Mouse (Mus musculus) C2C12 (cell line): ENCODE results near the gene Usp37. TPM values are rescaled to one million over a fixed set of nuclear protein-coding genes. Genes with fewer than 3 reads are reported as not detected.

Experiments
- H3K27me3 ChIP-seq: one replicate; pipeline ENCODE4 v1.6.1; 2011; ENCODE audit not compliant: control insufficient read depth, insufficient read depth, insufficient read length
- H3K36me3 ChIP-seq: one replicate; pipeline ENCODE4 v1.6.1; 2011; ENCODE audit not compliant: control insufficient read depth, insufficient read depth
- H3K4me3 ChIP-seq: one replicate; pipeline ENCODE4 v1.5.1; 2011; ENCODE audit warnings: mild to moderate bottlenecking, control low read depth; ENCODE audit not compliant: poor library complexity, insufficient read depth, severe bottlenecking
- H3K79me2 ChIP-seq: one replicate; pipeline ENCODE4 v1.6.1; 2011; ENCODE audit not compliant: control insufficient read depth, insufficient read depth
- H3K79me3 ChIP-seq: one replicate; pipeline ENCODE4 v1.6.1; 2011; ENCODE audit warnings: low read depth, control low read depth
- H3ac ChIP-seq: one replicate; pipeline ENCODE3; 2011; ENCODE audit warnings: low read depth; ENCODE audit not compliant: control insufficient read depth, insufficient read length
- CEBPB ChIP-seq: IDR thresholded peaks from one replicate; pipeline ENCODE4 v1.6.1; 2011; ENCODE audit warnings: low read depth, mild to moderate bottlenecking, control low read depth, moderate library complexity
- CTCF ChIP-seq: IDR thresholded peaks from one replicate; pipeline ENCODE4 v1.5.1; 2011; ENCODE audit not compliant: control insufficient read depth, insufficient read depth, insufficient read length
- FOSL1 ChIP-seq: IDR thresholded peaks from one replicate; pipeline ENCODE4 v1.8.0; 2011; ENCODE audit warnings: mild to moderate bottlenecking, low read length; ENCODE audit not compliant: poor library complexity, insufficient read depth, severe bottlenecking
- MAX ChIP-seq: IDR thresholded peaks from one replicate; pipeline ENCODE4 v1.6.1; 2011; ENCODE audit warnings: mild to moderate bottlenecking, control low read depth
- MYOD1 ChIP-seq: IDR thresholded peaks from one replicate; pipeline ENCODE4 v1.6.1; 2011; ENCODE audit warnings: low read depth; ENCODE audit not compliant: control insufficient read depth, insufficient read length
- MYOG ChIP-seq: IDR thresholded peaks from one replicate; pipeline ENCODE4 v1.6.1; 2011; ENCODE audit not compliant: control insufficient read depth, insufficient read length; ENCODE audit errors: extremely low read depth
- USF1 ChIP-seq: IDR thresholded peaks from one replicate; pipeline ENCODE4 v1.6.1; 2011; ENCODE audit warnings: low read depth, mild to moderate bottlenecking, control low read depth, moderate library complexity
- polyA plus RNA-seq: library from polyadenylated mRNA; unstranded; fragments of >200 nt; fragmentation: generic; extraction: Trizol; gene quantifications from one replicate; pipeline ENCODE4 v1.2.1, GENCODE M21; 2012; ENCODE audit warnings: missing spikeins

Usp37 gene
- polyA plus RNA-seq, 1 experiment = 4.9 TPM

DNA sequence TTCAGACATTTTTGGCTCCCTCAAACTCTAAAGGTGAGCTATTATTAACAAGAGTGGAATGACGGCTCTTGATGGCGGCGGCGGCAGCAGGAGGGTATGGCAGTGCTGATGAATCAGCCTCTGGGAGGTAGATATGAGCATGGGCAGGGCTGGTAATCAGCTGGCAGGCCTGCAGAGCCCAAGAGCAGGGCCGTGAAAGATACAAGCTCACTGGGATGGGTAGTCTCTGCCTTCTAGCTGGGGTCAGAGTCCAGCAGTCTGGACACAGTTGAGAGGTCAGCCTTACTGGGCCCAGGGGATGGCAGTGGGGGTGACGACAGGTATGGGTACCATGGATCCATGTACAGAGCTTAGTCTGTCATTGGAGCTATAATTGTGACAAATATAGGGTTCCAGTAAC, 110.9 kb downstream of the Usp37 start:
- Histone ChIP-seq H3ac (no peak overlapping the region), H3K27me3 (no peaks in the 10 kb centered on the region), H3K4me3 (no peak overlapping the region), H3K79me3 (no peaks in the 10 kb centered on the region), H3K36me3 (peaks cover 20% of the 10 kb centered on the region), H3K79me2 (no peaks in the 10 kb centered on the region)
- TF ChIP-seq USF1 (no peak), CEBPB (no peak), MYOG (no peak), MYOD1 (no peak), CTCF (no peak), FOSL1 (no peak), MAX (no peak)

- Histone ChIP-seq H3K4me3 (no peak overlapping the region), H3K36me3 (no peaks in the 10 kb centered on the region), H3K79me2 (no peaks in the 10 kb centered on the region), H3K27me3 (no peaks in the 10 kb centered on the region), H3K79me3 (no peaks in the 10 kb centered on the region), H3ac (no peak overlapping the region)
- TF ChIP-seq MYOD1 = no peak
- TF ChIP-seq MAX = no peak
- TF ChIP-seq CTCF = no peak
- no peak for TF ChIP-seq MYOG
- TF ChIP-seq CEBPB = no peak
- TF ChIP-seq USF1 = no peak
- TF ChIP-seq FOSL1 = no peak
These were observed 118.2 kb downstream of the Usp37 start for GRCm38 (mm10) chr1:74425845-74426244.

DNA sequence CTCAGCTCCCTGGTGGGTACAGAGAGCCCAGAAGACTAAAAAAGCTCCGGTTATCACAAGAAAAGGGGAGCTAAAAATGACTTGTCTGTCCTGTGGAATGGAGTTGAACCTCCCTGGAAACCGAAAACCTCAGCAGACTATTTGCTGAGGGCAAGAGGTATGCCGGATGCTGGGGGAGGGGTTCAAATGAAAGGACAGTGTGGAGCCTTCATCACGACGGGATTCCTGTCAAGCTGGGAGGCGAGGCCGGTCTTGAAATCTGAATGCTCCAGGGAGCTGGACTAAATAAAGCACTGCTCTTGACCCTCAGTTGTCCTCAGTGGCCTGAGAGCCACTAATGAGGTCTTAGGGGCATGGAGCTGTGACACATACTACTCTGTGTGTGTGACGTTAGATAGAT, 120.9 kb downstream of the Usp37 start:
- no peak overlapping the region for H3K4me3 ChIP-seq
- H3K79me2 ChIP-seq = no peaks in the 10 kb centered on the region
- H3K27me3 ChIP-seq = no peaks in the 10 kb centered on the region
- no peaks in the 10 kb centered on the region for H3K79me3 ChIP-seq
- TF ChIP-seq USF1 (no peak), CTCF (no peak), MAX (no peak), MYOD1 (no peak), MYOG (no peak), CEBPB (no peak), FOSL1 (no peak)
- no peaks in the 10 kb centered on the region for H3K36me3 ChIP-seq
- no peak overlapping the region for H3ac ChIP-seq

GRCm38 (mm10) chr1:74419440-74419794, 124.7 kb downstream of the Usp37 start:
- TF ChIP-seq CEBPB = no peak
- H3K4me3 ChIP-seq = no peak overlapping the region

GRCm38 (mm10) chr1:74418747-74419439, 125.2 kb downstream of the Usp37 start:
- H3K27me3 ChIP-seq = no peaks in the 10 kb centered on the region
- no peaks in the 10 kb centered on the region for H3K36me3 ChIP-seq
- H3K79me3 ChIP-seq = no peaks in the 10 kb centered on the region
- H3ac ChIP-seq = no peak overlapping the region
- H3K79me2 ChIP-seq = no peaks in the 10 kb centered on the region
- TF ChIP-seq CEBPB (no peak), CTCF (no peak), MAX (no peak), USF1 (no peak), MYOD1 (no peak), FOSL1 (no peak), MYOG (no peak)
- no peak overlapping the region for H3K4me3 ChIP-seq

More at GRCm38 (mm10) chr1:74419440-74419794, 124.7 kb downstream of the Usp37 start:
- Histone ChIP-seq H3ac (no peak overlapping the region), H3K36me3 (no peaks in the 10 kb centered on the region), H3K27me3 (no peaks in the 10 kb centered on the region), H3K79me2 (no peaks in the 10 kb centered on the region), H3K79me3 (no peaks in the 10 kb centered on the region)

DNA sequence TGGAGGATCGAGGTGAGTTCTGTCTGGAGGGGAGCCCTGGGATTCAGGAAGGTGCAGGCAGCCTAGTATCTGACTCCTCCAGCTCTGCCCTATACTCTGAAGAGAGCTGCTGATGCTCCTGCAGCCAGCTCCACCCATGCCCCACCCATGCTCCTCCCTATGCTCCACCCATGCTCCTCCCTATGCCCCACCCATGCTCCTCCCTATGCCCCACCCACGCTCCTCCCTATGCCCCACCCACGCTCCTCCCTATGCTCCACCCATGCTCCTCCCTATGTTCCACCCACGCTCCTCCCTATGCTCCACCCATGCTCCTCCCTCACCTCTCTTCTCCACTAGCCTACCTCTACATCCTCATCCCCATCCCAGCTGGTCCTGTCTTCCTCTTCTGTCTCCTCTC, 128.9 kb downstream of the Usp37 start:
- Histone ChIP-seq H3ac (no peak overlapping the region), H3K79me2 (no peaks in the 10 kb centered on the region), H3K36me3 (no peaks in the 10 kb centered on the region), H3K27me3 (no peaks in the 10 kb centered on the region), H3K4me3 (no peak overlapping the region), H3K79me3 (no peaks in the 10 kb centered on the region)
- TF ChIP-seq MYOG (no peak), USF1 (no peak), MYOD1 (no peak), FOSL1 (no peak), CTCF (no peak), MAX (no peak), CEBPB (no peak)
